Mouse (Mus musculus) ZHBTc4 (cell line): Measurements from ENCODE around the gene Fndc3a.

Experiments used
- DNase-seq: peaks from one replicate; pipeline ENCODE4 v3.0.0-alpha.2; 2011; ENCODE audit warnings: low read depth, low spot score

The Fndc3a gene

GRCm38 (mm10) chr14:72709710-72710340 lies at the start of gene Fndc3a:
Fndc3a (minus strand) TSS chr14:72710003.
- peak; percentile 78 for DNase-seq

GRCm38 (mm10) chr14:72752893-72753292 lies 43.1 kb upstream of the Fndc3a start:
- no peak for DNase-seq

- DNase-seq, result no peak
These were observed 40.8 kb upstream of the Fndc3a start for GRCm38 (mm10) chr14:72750426-72751182.

- DNase-seq, result no peak
These were observed 38.5 kb upstream of the Fndc3a start for GRCm38 (mm10) chr14:72748331-72748730.

GRCm38 (mm10) chr14:72741667-72742066 lies 31.9 kb upstream of the Fndc3a start:
- no peak for DNase-seq

GRCm38 (mm10) chr14:72740336-72740735 lies 30.5 kb upstream of the Fndc3a start:
- DNase-seq, result no peak

- no peak for DNase-seq
These were observed 29.8 kb upstream of the Fndc3a start for GRCm38 (mm10) chr14:72739484-72740208.

- no peak for DNase-seq
These were observed 29.0 kb upstream of the Fndc3a start for GRCm38 (mm10) chr14:72738776-72739175.

- no peak for DNase-seq
These were observed 28.4 kb upstream of the Fndc3a start for GRCm38 (mm10) chr14:72738217-72738616.

GRCm38 (mm10) chr14:72725865-72726264 lies 16.1 kb upstream of the Fndc3a start:
- DNase-seq, result no peak

GRCm38 (mm10) chr14:72722274-72723053 lies 12.7 kb upstream of the Fndc3a start:
- DNase-seq, result no peak

GRCm38 (mm10) chr14:72716175-72716574 lies 6.4 kb upstream of the Fndc3a start:
- no peak for DNase-seq

GRCm38 (mm10) chr14:72711130-72711529 lies 1.3 kb upstream of the Fndc3a start:
- DNase-seq, result no peak

GRCm38 (mm10) chr14:72710341-72711027 lies 681 bp upstream of the Fndc3a start:
- peak; percentile 60 for DNase-seq

GRCm38 (mm10) chr14:72709091-72709709 lies 603 bp downstream of the Fndc3a start:
- peak; percentile 44 for DNase-seq

GRCm38 (mm10) chr14:72708581-72708991 lies 1.2 kb downstream of the Fndc3a start:
- DNase-seq, result no peak

GRCm38 (mm10) chr14:72700056-72700455 lies 9.7 kb downstream of the Fndc3a start:
- DNase-seq, result no peak

- no peak for DNase-seq
These were observed 18.4 kb downstream of the Fndc3a start for GRCm38 (mm10) chr14:72691406-72691805.

- DNase-seq, result no peak
These were observed 20.3 kb downstream of the Fndc3a start for GRCm38 (mm10) chr14:72689525-72689924.

GRCm38 (mm10) chr14:72684857-72685370 lies 24.9 kb downstream of the Fndc3a start:
- DNase-seq, result no peak
